25 mouse cellular contexts compared by ENCODE assay signal in genomic region chr17:15214157-15214685, GRCm38 (mm10).
A peak's percentile ranks its signal among the peaks of the same experiment; 100 is the strongest.
DNase-seq lines count a peak whose midpoint lies in the region; ATAC-seq and TF ChIP-seq lines count a peak whose summit lies in the region.
"Had no signal": no experiment of that assay in that cellular context is flagged by ENCODE, and none has a peak within 500 bp of the region (broad histone marks: within the 10 kb centered on the region; RNA-seq: fewer than 3 reads in every experiment).

No protein-coding gene starts in this region.

- DNase-seq in adrenal gland, adult 2 months, result peak; percentile 72
- DNase-seq in adrenal gland, adult 8-10 months, result no peak
- peak; percentile 32 for DNase-seq in forebrain, embryonic 11.5 days (ENCODE audit: low spot score)
- DNase-seq in urinary bladder, postnatal 4 days (ENCODE audit: low spot score in 2 of 2), result no peak
- DNase-seq: cerebellum, adult 11 months; cerebellum, adult 2 months; cerebellum, adult 9-11 months; cerebellum, postnatal 25 days; gastrocnemius, postnatal 25 days; heart, adult 2 months; heart, postnatal 14 days; heart, postnatal 4 days; kidney, adult 18-20 months had no signal

- H3K4me2 ChIP-seq in forebrain, embryonic 11.5 days (ENCODE audit: low read depth, low read length, severe bottlenecking), result no peak overlapping the region
- no peak overlapping the region for H3K4me2 ChIP-seq in forebrain, embryonic 12.5 days
- H3K4me2 ChIP-seq in myocyte (ENCODE audit: low read depth), result no peak overlapping the region
- H3K4me2 ChIP-seq: embryonic facial prominence, embryonic 12.5 days; embryonic facial prominence, embryonic 15.5 days; heart, embryonic 13.5 days; hindbrain, embryonic 14.5 days had no signal

- H3ac ChIP-seq in myocyte (ENCODE audit: control insufficient read depth, insufficient read length), result no peak overlapping the region

- no peaks in the 10 kb centered on the region for H3K4me1 ChIP-seq in forebrain, embryonic 11.5 days (replicated peaks; ENCODE audit: control insufficient read depth, insufficient read depth, low read length)
- H3K4me1 ChIP-seq in forebrain, embryonic 12.5 days, result no peaks in the 10 kb centered on the region
- H3K4me1 ChIP-seq: embryonic facial prominence, embryonic 12.5 days; embryonic facial prominence, embryonic 15.5 days; heart, embryonic 10.5 days had no signal

- H3K27me3 ChIP-seq in forebrain, embryonic 11.5 days (ENCODE audit: control insufficient read depth, insufficient read depth, low read length), result no peaks in the 10 kb centered on the region
- H3K27me3 ChIP-seq in forebrain, embryonic 12.5 days, result no peaks in the 10 kb centered on the region
- H3K27me3 ChIP-seq in myocyte (ENCODE audit: control insufficient read depth, insufficient read depth, insufficient read length), result no peaks in the 10 kb centered on the region
- H3K27me3 ChIP-seq: embryonic facial prominence, embryonic 12.5 days; embryonic facial prominence, embryonic 15.5 days; Patski had no signal

- no peak overlapping the region for H3K4me3 ChIP-seq in forebrain, embryonic 11.5 days (ENCODE audit: low read depth, low read length)
- H3K4me3 ChIP-seq in forebrain, embryonic 12.5 days (replicated peaks), result no peak overlapping the region
- no peak overlapping the region for H3K4me3 ChIP-seq in myocyte
- H3K4me3 ChIP-seq: embryonic facial prominence, embryonic 12.5 days; embryonic facial prominence, embryonic 15.5 days; heart, adult 2 months; heart, embryonic 10.5 days; heart, embryonic 13.5 days had no signal

- TF ChIP-seq POLR2A in myocyte (IDR thresholded peaks at IDR 0.05; ENCODE audit: insufficient read length, low read depth), result no peak

- H3K36me3 ChIP-seq in forebrain, embryonic 11.5 days (ENCODE audit: control insufficient read depth, insufficient read depth, low read length), result no peaks in the 10 kb centered on the region
- H3K36me3 ChIP-seq in forebrain, embryonic 12.5 days (replicated peaks), result no peaks in the 10 kb centered on the region
- no peaks in the 10 kb centered on the region for H3K36me3 ChIP-seq in myocyte (ENCODE audit: control insufficient read depth, insufficient read depth)
- H3K36me3 ChIP-seq: embryonic facial prominence, embryonic 12.5 days; embryonic facial prominence, embryonic 15.5 days; heart, embryonic 10.5 days; heart, embryonic 13.5 days had no signal

- no peak overlapping the region for H3K27ac ChIP-seq in forebrain, embryonic 11.5 days (ENCODE audit: low read depth, low read length)
- no peak overlapping the region for H3K27ac ChIP-seq in forebrain, embryonic 12.5 days
- H3K27ac ChIP-seq: embryonic facial prominence, embryonic 12.5 days; embryonic facial prominence, embryonic 15.5 days; heart, adult 2 months; heart, embryonic 10.5 days; heart, embryonic 13.5 days; hindbrain, embryonic 14.5 days; hindbrain, postnatal 0 days had no signal

- H3K79me2 ChIP-seq in myocyte (ENCODE audit: control insufficient read depth, insufficient read depth), result no peaks in the 10 kb centered on the region

- H3K9ac ChIP-seq in forebrain, embryonic 11.5 days (ENCODE audit: low read length), result no peak overlapping the region
- H3K9ac ChIP-seq in forebrain, embryonic 12.5 days, result no peak overlapping the region
- H3K9ac ChIP-seq: embryonic facial prominence, embryonic 12.5 days; embryonic facial prominence, embryonic 15.5 days; heart, embryonic 13.5 days; hindbrain, embryonic 14.5 days had no signal

- H3K9me3 ChIP-seq in forebrain, embryonic 11.5 days (ENCODE audit: control insufficient read depth, low read length), result no peaks in the 10 kb centered on the region
- no peaks in the 10 kb centered on the region for H3K9me3 ChIP-seq in forebrain, embryonic 12.5 days
- H3K9me3 ChIP-seq: embryonic facial prominence, embryonic 12.5 days; embryonic facial prominence, embryonic 15.5 days; heart, embryonic 10.5 days; heart, embryonic 13.5 days had no signal

- WGBS in forebrain, embryonic 11.5 days, result 97% methylated on average over 1 of the region's 1 CpGs
- 91% methylated on average over 1 of the region's 1 CpGs for WGBS in forebrain, embryonic 12.5 days

- no peak for ATAC-seq in forebrain, embryonic 11.5 days (replicated peaks; ENCODE audit: low FRiP score)
- no peak for ATAC-seq in forebrain, embryonic 12.5 days (ENCODE audit: low FRiP score)
- ATAC-seq: forebrain, embryonic 14.5 days; hindbrain, postnatal 0 days; inflammation-experienced regulatory T-cells, adult 6 months; intestine, embryonic 16.5 days; Patski had no signal

TF ChIP-seq in myocyte, 11 proteins besides CTCF, POLR2A, EP300 and RAD21:
- TF ChIP-seq TCF12 (IDR thresholded peaks at IDR 0.05; ENCODE audit: insufficient read depth, poor library complexity, severe bottlenecking) (peak; percentile 87), TCF3 (IDR thresholded peaks at IDR 0.05; ENCODE audit: insufficient read length, low read depth) (peak; percentile 92), CEBPB (IDR thresholded peaks at IDR 0.05; ENCODE audit: insufficient read depth, poor library complexity, severe bottlenecking) (no peak), USF1 (IDR thresholded peaks at IDR 0.05; ENCODE audit: low read depth) (no peak), MAX (IDR thresholded peaks at IDR 0.05; ENCODE audit: low read depth) (no peak), SRF (IDR thresholded peaks at IDR 0.05; ENCODE audit: control insufficient read depth, insufficient read length, low read depth) (no peak), E2F4 (IDR thresholded peaks at IDR 0.05; ENCODE audit: insufficient read depth) (no peak), MYOG (IDR thresholded peaks at IDR 0.05; ENCODE audit: control insufficient read depth in 1 of 3, insufficient read depth in 1 of 3, insufficient read length in 2 of 3, low read depth in 2 of 3) (peak; percentile 93 to 98 (median 96)), REST (IDR thresholded peaks at IDR 0.05; ENCODE audit: insufficient read depth, insufficient read length) (no peak), POLR2AphosphoS2 (IDR thresholded peaks at IDR 0.05; ENCODE audit: insufficient read length, low read depth) (no peak), MYOD1 (IDR thresholded peaks at IDR 0.05; ENCODE audit: control insufficient read depth in 1 of 3, insufficient read length in 2 of 3, low read depth in 2 of 3) (peak; percentile 42 to 93 (median 93))

Comparison
In these comparisons a context has a peak if more than half of its experiments do, and no peak if none do; other contexts are left out.
1. DNase-seq: peak in adrenal gland, adult 2 months (single experiment) and forebrain, embryonic 11.5 days (single experiment); none in adrenal gland, adult 8-10 months (single experiment) and urinary bladder, postnatal 4 days (0 of 2).